Mouse (Mus musculus): Measurements from ENCODE around the gene Rgl1. TPM values are rescaled to one million over a fixed set of nuclear protein-coding genes. Genes with fewer than 3 reads are reported as not detected.
"Not testable (repeated sequence)": the region's sequence is repeated elsewhere in the genome, so short reads cannot be mapped to it uniquely, and the experiment has no call there.

Gene Rgl1
- total RNA-seq, 2 experiments from 2014 or later: 113 to 132 TPM

DNA sequence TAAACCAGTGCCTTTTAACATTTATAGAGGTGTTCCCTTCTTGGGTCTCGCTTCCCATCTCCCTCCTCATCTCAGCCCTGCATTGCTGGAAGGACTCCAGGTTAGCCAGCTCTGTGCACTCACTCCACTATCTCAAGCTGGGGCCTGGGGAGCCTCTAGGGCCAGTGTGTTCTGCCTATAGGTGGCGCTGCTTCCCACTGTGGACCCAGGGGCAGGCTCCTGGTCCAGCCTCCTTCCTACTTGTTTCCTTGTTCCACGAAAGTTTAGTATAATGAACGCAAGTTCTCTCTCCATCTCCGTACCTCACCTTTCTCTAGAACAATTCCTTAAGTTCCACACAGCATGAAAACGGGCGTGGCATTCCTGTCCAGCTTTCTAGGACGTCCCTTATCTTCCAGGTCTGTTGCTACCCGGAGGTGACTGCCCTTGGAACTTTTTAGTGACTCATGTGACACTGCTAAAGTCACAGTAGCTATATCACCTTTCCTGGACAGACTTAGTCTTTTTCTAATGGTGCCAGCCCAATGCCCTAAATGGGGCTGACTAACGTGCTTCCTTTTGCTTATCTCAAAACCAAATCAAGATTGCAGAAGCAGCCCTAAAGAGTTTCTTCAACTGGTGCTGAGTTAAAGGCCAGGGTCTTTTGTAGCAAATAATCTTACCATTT is 13.1 kb upstream of the Rgl1 start:
- peak; percentile 67 to 74 for DNase-seq (ENCODE audit: extremely low spot score in 1 of 2, low spot score in 2 of 2)
- TF ChIP-seq CTCF (IDR thresholded peaks at IDR 0.05): peak; percentile 84
- Histone ChIP-seq H3K4me3 (no peak overlapping the region), H3K27ac (no peak overlapping the region)
- intact Hi-C loops (cut with DNase I): loop anchor here (5.0 kb wide), 2 partner anchors 58 to 313 kb away; no protein-coding TSS in a partner anchor

GRCm38 (mm10) chr1:152774601-152775000 is 8.4 kb upstream of the Rgl1 start:
- H3K27ac ChIP-seq; intact Hi-C loops (cut with DNase I); DNase-seq (ENCODE audit: extremely low spot score in 1 of 2, low spot score in 2 of 2); H3K4me3 ChIP-seq: not testable (repeated sequence)

- intact Hi-C loops (cut with DNase I): no loop called here
- DNase-seq (ENCODE audit: extremely low spot score in 1 of 2, low spot score in 2 of 2): no peak
Measured at GRCm38 (mm10) chr1:152771016-152771415, 4.9 kb upstream of the Rgl1 start.

DNA sequence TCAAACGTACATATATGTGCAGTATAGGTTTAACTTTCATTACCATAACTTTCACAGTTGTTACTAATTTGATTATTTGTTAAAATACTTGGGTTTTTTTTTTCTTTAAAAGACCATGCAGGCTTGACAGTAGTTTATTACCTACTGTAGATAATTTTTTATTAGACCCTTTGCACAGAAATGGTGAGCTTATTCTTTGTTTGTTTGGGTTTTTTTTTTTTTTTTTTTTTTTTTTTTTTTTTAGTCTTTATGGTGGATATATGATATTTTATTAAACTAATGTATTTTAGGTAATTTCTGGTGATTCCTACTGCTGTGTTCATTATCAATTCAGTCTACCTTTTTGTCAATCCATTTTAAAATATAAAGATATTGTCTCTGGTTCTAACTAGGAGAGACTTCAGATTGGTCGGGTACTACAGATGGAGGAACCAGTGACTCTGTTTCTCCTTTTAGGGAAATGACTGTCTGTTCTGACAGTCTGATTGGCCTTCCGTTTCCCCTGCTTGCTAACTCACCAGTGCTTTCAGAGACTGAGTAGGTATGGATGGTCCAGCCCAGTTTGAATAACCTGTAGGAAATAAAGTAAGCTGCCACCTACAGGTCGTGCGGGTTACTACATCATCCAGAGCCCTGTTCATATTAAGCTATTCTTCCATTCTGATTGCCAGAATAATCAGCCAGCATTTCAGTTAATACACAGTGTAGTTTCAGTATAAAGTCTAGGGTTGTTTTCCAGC is 1.8 kb upstream of the Rgl1 start:
- Histone ChIP-seq H3K27ac (no peak overlapping the region), H3K4me3 (peak overlapping the region; percentile 81)
- peak; percentile 80 to 84 for DNase-seq (ENCODE audit: extremely low spot score in 1 of 2, low spot score in 2 of 2)
- TF ChIP-seq CTCF (IDR thresholded peaks at IDR 0.05): peak; percentile 86
- intact Hi-C loops (cut with DNase I): loop anchor here (5.0 kb wide), 1 partner anchor 376 kb away; no protein-coding TSS in a partner anchor

More at GRCm38 (mm10) chr1:152771016-152771415, 4.9 kb upstream of the Rgl1 start:
- no peak for TF ChIP-seq CTCF (IDR thresholded peaks at IDR 0.05)
- Histone ChIP-seq H3K4me3 (no peak overlapping the region), H3K27ac (no peak overlapping the region)

DNA sequence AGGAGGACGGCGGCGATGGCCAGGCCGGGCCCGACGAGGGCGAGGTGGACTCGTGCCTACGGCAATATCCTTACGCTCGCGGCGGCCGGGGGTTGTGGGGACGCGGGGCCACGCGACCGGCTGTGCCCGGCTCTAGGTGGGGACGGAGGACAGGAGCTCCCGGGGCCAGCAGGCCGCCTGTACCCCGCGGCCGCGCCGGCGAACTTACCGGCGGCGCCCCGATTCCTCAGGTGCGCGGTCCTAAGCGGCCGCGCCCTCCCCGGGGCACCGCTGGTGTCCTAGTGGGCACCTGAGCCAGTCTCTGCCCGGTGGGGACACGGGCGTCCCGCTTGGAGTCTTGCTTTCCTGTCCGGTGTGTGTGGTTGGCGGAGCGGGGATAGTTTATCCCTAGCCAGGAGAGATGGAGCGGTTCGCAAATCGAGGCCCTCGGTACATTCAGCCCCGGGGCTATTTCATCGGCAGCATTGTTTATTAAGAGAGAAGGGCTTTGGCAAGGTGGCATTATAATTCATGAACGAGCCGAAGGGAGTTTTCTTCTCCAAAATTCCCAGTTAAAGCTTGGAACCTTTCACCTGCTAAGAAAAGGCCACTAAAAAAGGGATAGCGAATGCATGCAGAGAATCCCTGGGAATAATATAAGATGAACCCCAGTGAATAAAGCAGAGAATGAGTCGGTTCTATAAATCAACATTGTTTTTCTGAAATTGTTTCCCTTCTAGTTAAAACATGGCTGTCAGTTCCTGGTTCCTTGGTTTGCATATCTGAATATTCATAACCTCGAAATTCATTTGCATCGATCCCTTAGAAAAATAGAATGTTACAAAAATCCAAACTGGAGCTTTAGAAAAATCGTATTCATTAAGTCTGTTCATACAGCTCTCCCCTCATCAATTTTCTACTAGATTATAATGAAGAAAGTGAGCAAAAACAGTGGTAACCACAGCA is 925 bp upstream of the Rgl1 start:
- intact Hi-C loops (cut with DNase I): loop anchor here (1.0 to 5.0 kb wide), 2 partner anchors 243 to 375 kb away; no protein-coding TSS in a partner anchor
- TF ChIP-seq CTCF (IDR thresholded peaks at IDR 0.05): no peak
- DNase-seq (ENCODE audit: extremely low spot score in 1 of 2, low spot score in 2 of 2): no peak
- Histone ChIP-seq H3K27ac (peak overlapping the region; percentile 94), H3K4me3 (peak overlapping the region; percentile 81)

DNA sequence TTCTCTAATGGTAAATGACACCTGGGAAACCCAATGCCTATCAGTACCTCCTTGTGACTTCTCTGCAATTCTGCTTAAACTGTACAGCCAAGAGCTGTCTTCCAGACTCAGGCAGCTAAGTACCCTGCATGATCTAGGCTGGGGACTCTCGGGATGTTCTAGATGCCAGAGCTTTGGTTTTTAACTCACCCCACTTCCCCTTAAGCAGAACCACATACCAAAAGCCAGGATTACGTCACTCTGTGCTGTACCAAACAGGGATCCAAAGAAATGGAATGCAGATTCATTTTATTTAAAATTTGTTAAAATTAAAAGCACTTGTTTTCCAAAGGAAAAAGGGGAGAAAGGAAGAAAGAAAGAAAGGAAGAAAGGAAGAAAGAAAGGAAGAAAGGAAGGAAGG is 4.4 kb downstream of the Rgl1 start:
- intact Hi-C loops (cut with DNase I): no loop called here
- no peak overlapping the region for H3K4me3 ChIP-seq

DNA sequence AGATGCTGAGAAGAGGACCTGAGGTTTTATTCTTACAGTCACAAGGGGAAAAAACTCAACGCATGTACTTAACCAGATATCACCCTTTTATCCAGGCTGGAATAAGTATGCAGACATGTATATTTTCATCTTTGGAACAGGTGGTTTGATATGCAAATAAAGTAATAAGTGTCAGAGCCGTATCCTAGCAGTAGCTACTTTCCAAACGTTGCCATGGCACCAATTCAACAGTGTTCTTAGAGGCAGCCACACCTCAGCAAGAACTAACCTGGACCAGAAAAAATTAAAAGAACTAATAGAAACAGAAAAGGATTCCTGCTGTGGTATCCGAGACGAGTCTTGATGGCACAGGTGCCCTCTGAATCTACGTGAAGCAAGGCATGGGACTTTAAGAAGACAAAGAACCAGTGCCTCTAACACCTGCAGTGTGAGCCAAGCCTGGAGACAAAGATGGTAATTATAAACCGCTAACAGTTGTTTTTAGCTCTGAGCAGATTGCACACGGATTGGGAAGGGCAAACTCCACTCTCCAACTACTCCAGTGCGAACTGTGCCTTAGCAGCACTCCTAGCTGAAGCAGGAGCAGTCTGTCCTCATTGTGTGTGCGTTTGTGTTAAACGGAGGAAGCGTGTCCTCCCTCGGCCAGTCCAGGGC is 15.7 kb downstream of the Rgl1 start, which contains the start of gene Apobec4:
Apobec4 (plus strand) TSS at position 240 of the 654 bp plus-strand sequence.
- intact Hi-C loops (cut with DNase I): no loop called here
- Histone ChIP-seq H3K4me3 (no peak within 1 kb of the TSS), H3K27ac (no peak within 1 kb of the TSS)
- no peak for TF ChIP-seq CTCF (IDR thresholded peaks at IDR 0.05)
- no peak for DNase-seq (ENCODE audit: extremely low spot score in 1 of 2, low spot score in 2 of 2)

More for the DNA sequence above, 4.4 kb downstream of the Rgl1 start:
- no peak overlapping the region for H3K27ac ChIP-seq
- no peak for TF ChIP-seq CTCF (IDR thresholded peaks at IDR 0.05)
- no peak for DNase-seq (ENCODE audit: extremely low spot score in 1 of 2, low spot score in 2 of 2)

GRCm38 (mm10) chr1:152749276-152749675 is 16.9 kb downstream of the Rgl1 start:
- intact Hi-C loops (cut with DNase I): loop anchor here (10.0 kb wide), 2 partner anchors 124 to 924 kb away; no protein-coding TSS in a partner anchor

GRCm38 (mm10) chr1:152746426-152746825 is 19.7 kb downstream of the Rgl1 start:
- H3K27ac ChIP-seq: no peak overlapping the region
- no peak overlapping the region for H3K4me3 ChIP-seq
- peak; percentile 78 to 84 for DNase-seq (ENCODE audit: extremely low spot score in 1 of 2, low spot score in 2 of 2)
- TF ChIP-seq CTCF (IDR thresholded peaks at IDR 0.05): peak; percentile 84
- intact Hi-C loops (cut with DNase I): loop anchor here (1.0 to 10.0 kb wide), 3 partner anchors 122 to 922 kb away; no protein-coding TSS in a partner anchor

More at GRCm38 (mm10) chr1:152749276-152749675, 16.9 kb downstream of the Rgl1 start:
- H3K27ac ChIP-seq: no peak overlapping the region
- H3K4me3 ChIP-seq: no peak overlapping the region
- no peak for DNase-seq (ENCODE audit: extremely low spot score in 1 of 2, low spot score in 2 of 2)
- no peak for TF ChIP-seq CTCF (IDR thresholded peaks at IDR 0.05)

DNA sequence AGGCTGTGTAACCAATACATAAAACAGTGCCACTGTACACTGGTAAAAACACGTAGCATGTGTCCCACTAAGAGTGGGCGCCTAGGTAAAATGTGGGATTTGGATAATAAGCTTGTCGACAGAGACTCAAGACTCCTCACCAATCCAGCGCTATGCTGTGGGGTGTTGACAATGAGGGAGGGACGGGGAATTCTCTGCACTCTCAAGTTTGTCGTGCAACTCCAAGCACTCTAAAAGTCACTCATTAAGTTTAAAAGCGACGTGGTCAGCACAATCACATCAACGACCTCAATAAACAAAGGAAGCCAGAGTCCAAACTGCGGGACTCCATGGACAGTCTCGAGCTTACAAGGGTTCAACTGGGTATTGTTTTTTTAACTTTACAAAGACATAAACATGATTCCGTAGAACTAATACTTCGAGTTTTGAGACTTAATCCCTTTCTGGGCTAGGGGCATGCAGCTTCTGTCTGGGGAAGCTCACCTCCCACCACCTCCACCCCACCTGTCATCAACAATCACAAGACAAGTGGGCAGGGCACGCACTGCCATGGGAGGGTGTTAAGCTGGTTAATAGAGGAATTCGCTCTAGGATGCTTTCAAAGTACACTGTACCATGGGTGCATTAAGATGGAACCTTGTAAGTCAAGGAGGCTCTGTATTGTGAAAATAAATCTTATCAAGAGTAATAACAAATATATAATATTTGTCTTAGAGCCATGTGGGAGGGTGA is 22.9 kb downstream of the Rgl1 start:
- no peak overlapping the region for H3K27ac ChIP-seq
- DNase-seq (ENCODE audit: extremely low spot score in 1 of 2, low spot score in 2 of 2): no peak
- H3K4me3 ChIP-seq: no peak overlapping the region
- no peak for TF ChIP-seq CTCF (IDR thresholded peaks at IDR 0.05)
- intact Hi-C loops (cut with DNase I): loop anchor here (10.0 kb wide), 2 partner anchors 118 to 918 kb away; no protein-coding TSS in a partner anchor
